Mouse (Mus musculus) c-Kit-positive CD71-positive TER-119-positive erythroid progenitor cells, embryonic 14.5 days (primary cell): ENCODE results near the gene Rgl1.

Experiments
- DNase-seq: peaks from one replicate; pipeline ENCODE4 v3.0.0-alpha.2; 2013; ENCODE audit warnings: low spot score

Gene Rgl1

GRCm38 (mm10) chr1:152717329-152717728 is 48.8 kb downstream of the Rgl1 start:
- no peak for DNase-seq

DNA sequence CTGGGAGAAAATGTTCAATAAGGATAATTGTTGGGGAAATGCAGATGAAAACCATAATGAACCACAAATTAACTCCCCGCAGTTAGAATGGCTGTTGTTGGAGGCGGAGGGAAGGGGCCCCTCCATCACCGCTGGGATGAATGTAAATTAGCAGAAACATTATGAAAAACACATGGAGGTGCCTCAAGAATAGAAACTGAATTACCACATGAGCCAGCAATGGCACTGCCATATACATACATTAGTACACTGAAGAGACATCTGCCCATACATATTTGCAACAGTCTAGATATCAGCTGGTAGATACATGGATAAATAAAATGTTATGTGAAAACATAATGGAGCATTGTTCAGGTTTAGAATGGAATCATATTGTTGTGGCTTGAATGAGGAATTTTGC is 51.7 kb downstream of the Rgl1 start:
- no peak for DNase-seq

- DNase-seq, result no peak
These were observed 52.2 kb downstream of the Rgl1 start for GRCm38 (mm10) chr1:152713924-152714323.

GRCm38 (mm10) chr1:152711037-152711436 is 55.1 kb downstream of the Rgl1 start:
- no peak for DNase-seq

- no peak for DNase-seq
These were observed 58.6 kb downstream of the Rgl1 start for GRCm38 (mm10) chr1:152707560-152707959.

- no peak for DNase-seq
These were observed 62.2 kb downstream of the Rgl1 start for GRCm38 (mm10) chr1:152703941-152704340.

- DNase-seq, result no peak
These were observed 63.2 kb downstream of the Rgl1 start for GRCm38 (mm10) chr1:152702920-152703319.

GRCm38 (mm10) chr1:152701066-152701465 is 65.1 kb downstream of the Rgl1 start:
- DNase-seq, result no peak

DNA sequence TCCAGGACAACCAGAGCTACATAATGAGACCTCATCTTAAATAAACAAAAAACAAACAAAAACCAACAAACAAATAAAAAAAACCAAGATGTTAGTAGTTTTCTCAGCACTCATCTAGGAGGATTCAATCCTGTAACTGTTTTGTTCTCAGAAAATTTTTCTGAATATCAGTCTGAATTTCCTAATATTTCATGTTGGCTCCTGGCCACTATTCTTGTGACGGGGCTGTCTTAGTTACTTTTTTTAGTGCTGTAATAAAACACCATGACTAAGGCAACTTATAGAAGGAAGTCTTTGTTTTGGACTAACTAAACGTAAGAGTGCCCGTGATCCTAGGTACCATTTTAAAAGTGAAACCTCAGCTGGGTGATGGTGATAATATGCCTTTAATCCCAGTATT is 68.8 kb downstream of the Rgl1 start:
- no peak for DNase-seq

GRCm38 (mm10) chr1:152695491-152695890 is 70.7 kb downstream of the Rgl1 start:
- DNase-seq, result no peak

- DNase-seq, result no peak
These were observed 76.2 kb downstream of the Rgl1 start for GRCm38 (mm10) chr1:152689968-152690367.

DNA sequence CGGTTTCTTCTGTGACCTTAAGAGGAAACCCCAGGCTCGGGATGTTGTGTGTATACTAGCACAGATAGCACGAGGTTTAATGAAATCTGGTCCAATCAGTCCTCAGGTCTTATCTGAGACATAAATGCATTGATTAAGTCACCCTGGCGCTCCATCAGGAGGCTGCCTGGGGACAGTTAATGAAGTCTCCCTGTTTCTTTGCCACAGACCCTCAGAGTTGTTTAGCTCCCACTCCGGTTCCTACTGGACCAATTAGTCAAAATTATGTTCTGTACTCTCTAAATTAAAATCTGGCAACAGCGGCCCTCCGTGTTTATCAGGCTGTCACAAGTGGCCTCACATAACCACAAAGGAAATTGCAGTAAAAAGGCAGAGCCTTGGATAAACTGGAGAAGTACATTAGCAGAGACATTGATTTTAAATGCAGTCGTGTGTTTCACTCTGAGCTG is 78.4 kb downstream of the Rgl1 start:
- DNase-seq, result no peak

- DNase-seq, result no peak
These were observed 78.9 kb downstream of the Rgl1 start for GRCm38 (mm10) chr1:152687099-152687730.

GRCm38 (mm10) chr1:152685531-152685930 is 80.6 kb downstream of the Rgl1 start:
- no peak for DNase-seq

DNA sequence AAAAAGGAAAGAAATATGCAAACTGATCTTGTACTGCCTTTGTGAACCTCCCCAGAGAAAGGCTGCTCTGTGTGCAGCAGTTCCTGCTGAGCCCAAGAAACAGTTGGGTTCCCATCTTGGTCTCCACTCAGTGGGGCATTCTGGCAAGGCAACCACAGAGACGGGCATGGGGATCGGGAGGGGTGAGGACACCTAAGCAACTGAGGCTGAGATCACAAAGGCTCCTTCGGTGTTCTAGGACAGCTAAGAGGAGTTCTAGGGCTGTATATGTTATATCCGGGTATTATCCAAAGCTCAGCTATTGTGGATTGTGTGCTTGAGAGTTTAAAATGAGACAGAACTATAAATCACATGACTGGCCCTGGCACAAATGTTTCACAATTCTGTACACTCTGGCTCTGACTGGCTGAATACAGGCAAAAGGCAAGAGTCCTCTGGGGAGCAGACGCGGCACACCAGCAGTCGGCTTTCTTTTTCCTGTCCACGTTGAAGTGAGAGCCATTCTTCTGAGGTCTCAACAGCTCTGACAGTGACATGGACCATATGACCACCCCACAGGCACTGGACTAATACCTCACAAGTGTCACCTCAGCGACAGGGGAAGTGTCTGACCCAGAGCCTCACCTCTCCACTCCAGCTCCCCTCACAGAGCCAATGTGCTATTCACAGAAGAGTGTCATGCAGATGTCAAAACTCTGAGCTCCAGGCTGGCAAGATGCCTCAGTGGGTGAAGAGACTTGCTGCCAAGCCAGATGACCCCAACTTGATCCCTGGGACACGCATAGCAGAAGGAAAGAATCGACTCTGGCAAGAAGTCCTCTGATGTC is 83.6 kb downstream of the Rgl1 start:
- DNase-seq, result no peak

GRCm38 (mm10) chr1:152681676-152682367 is 84.3 kb downstream of the Rgl1 start:
- DNase-seq, result no peak

DNA sequence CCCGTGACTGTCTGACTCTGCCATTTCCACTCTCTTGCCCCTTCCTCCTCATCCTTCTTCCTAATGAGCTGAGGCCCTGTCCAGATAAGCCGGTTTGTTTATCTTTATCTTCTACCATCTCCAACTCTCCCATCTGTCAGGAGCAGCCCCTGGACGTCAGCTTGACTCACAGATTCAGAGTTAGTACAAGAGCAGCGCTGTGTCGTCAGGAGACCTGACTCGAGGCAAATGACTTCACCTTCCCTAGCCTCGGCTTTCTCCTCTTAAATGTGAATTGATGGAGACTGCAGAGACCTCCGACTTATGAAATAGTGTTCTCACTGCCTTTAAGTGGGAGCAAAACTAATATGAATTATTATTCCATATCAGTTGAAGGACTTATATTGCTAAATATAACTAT is 85.0 kb downstream of the Rgl1 start:
- no peak for DNase-seq

- DNase-seq, result peak; percentile 10
These were observed 87.7 kb downstream of the Rgl1 start for GRCm38 (mm10) chr1:152678451-152678850.

- no peak for DNase-seq
These were observed 88.5 kb downstream of the Rgl1 start for GRCm38 (mm10) chr1:152677482-152678211.

DNA sequence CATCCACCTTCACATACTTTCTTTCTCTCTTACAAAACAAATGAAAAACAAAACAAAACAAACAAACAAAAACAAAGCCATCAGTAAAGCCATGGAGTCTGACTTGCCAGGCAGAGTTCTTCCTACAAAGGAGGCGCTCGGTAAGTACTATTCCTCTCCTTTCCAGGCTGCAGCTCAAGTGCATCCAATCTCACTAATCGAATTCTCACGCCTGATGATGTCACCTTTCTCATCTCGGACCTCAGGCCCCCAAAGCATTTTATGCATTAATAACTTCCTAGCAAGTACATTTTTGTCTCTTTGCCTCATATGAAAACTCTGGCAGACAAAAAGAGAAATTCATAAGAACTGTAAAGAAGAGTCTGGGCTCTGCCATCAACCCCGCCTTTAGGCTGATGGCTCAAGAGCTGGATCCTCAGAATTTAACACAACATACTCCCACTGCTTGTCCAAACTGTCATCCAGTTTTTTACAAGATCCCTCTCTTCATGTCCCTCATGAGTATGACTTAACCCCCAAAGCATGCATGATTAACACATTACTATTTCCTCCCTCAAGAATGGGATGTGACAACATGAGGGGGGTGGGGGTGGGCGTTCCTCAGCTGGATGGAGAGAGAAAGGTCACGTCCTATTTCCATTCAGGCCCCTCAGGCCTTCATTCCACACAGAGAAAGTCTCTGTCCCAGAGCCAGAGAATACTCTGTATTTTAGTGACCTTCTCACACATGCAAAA is 96.5 kb downstream of the Rgl1 start:
- no peak for DNase-seq

DNA sequence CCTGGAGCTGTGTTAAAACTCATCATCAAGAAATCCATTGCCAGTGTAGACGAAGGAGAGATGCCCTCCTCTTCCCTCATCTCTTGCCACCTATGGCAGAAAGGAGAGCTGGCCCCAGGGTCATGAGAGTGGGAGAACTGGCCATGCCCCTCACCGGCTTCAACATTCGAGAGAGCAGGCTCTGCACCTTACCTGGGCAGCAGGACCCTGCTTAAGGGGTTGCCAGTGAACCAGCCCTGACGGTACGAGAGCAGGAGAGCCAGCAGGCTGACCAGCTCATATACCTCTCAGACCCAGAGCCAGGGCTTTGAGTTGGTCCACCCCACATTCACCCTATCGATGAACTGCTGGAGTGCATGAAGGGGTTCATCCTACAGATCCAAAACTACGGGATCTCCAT is 105.7 kb downstream of the Rgl1 start:
- DNase-seq, result no peak

DNA sequence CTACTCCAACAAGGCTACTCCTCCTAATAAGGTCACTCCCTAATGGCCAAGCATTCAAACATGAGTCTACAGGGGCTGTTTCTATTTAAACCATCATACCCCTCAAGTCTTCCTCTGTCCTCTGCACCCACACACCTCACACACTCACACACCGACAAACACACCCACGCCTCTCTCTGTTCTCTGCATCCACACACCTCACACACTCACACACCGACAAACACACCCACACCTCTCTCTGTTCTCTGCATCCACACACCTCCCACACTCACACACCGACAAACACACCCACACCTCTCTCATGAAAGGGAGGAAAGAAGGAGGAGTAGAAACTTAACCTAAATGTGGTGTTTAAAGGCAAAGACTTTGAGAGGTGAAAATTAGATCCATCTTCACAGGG is 106.2 kb downstream of the Rgl1 start:
- no peak for DNase-seq
